Mouse (Mus musculus): ENCODE results near the gene Cdh1.

DNA sequence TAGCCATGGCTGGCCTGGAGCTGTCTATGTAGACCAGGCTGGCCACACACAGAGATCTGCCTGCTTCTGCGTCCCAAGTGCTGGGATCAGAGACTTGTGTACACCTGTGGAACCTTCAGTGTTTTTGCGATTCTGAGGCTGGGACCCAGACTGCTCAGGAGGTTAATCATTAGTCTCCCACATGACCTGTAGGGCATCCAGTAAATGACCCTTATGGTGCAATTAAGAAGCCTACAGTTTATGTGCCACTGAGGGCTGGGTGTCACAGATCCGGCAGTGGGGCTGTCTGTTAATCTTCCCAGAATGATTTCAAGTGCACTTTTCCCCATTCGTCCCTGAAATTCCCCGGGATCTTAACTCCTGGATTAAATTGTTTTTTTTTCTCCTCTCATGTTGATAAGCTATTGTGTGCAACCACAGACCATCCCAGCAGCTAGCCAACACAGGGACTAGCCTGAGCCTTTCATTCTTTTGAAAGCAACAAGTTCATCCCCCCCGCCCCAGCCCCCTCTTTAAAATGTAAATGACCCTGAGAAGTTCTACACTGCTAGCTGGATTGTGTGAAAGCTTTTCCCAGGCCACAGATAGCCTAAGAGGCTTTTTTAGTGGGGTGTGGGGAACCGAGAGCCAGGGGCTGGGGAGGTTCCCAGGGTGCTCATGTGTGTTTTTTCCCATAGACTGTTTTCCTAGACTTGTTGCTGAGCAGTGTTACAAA is 3.7 kb upstream of the Cdh1 start:
- TF ChIP-seq FLI1 (IDR thresholded peaks at IDR 0.05; ENCODE audit: low read length) (no peak), GATA1 (IDR thresholded peaks at IDR 0.05; ENCODE audit: borderline replicate concordance, low read length) (no peak)
